Mouse (Mus musculus) embryonic fibroblast, embryonic 13.5 days (primary cell): ENCODE data around the gene Wsb2.

Source experiments
- CTCF ChIP-seq: IDR thresholded peaks from 2 replicates; pipeline ENCODE4 v1.5.1; 2011; ENCODE audit warnings: mild to moderate bottlenecking, control low read depth, low read length, moderate library complexity, borderline replicate concordance; ENCODE audit not compliant: insufficient read depth
- POLR2A ChIP-seq: IDR thresholded peaks from 2 replicates; pipeline ENCODE4 v1.6.1; 2011; ENCODE audit warnings: low read depth, mild to moderate bottlenecking, control low read depth, low read length, moderate library complexity

DNA sequence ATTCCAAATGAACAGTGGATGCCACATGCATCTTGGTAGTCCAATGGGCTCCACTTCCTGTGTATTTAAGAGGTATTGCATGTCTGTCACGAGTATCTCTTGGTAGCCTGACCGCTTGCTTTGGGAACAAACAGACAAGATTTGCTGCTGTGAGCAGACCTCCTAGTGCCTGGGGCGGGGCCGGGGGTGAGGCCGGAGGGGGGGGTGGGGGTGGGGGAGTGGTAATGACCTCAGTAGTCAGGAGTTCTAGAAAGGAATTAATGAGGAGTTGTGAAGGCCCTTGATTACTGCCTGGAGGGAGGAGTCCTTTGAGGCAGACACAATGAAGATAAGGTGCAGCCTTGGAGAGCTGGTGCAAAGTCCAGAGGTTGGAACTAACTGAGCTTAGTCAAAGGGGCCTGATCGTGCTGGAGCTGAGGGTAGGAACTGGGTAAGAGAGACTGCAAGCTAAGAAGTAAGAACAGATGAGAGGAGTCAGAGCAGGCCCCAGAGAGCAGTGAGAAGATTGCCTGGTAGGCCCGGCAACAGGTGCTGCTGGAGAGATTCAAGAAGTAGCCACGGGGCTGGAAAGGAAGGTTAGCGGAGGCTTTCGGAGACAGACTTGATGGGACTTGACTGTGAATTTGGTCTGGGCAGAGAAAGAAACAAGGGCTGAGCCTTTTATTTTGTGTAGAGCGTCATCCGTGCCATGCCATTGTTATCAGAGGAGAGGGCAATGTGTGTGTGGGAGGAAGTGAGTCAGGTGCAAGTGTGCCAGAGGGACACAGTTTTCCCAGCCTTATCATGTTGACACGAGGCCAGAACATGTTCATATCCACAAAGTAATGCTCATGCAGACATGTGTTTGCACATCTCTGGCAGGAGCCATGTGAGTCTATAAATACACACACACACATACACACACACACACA is 3.8 kb downstream of the Wsb2 start:
- no peak for TF ChIP-seq CTCF
- TF ChIP-seq POLR2A: no peak
